In the genomic region with DNA sequence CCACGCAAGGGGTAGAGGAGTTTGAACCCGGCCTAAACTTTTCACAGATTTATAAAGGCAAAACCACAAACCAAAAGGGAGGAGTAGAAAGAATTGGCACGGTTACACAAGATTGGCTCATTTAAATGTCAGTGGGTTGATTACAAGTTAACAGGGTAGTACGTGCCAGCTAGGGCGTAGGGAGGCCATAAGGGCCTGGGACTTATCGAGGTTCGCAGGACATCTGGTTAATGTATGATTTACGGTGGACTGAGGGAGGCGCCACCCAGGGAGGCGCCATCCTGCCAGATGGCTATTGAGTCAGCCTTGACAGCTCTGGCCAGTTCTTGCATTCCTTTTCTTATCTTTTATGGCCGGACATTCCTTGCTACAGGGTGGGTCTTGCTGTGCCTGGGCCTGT, we compare ENCODE assay signal across 15 mouse cellular contexts. TPM values are rescaled to one million over a fixed set of nuclear protein-coding genes. Genes with fewer than 3 reads are reported as not detected.
A peak's percentile ranks its signal among the peaks of the same experiment; 100 is the strongest.
DNase-seq lines count a peak whose midpoint lies in the region; ATAC-seq lines count a peak whose summit lies in the region.
"Had no signal": no experiment of that assay in that cellular context is flagged by ENCODE, and none has a peak within 500 bp of the region (broad histone marks: within the 10 kb centered on the region; RNA-seq: fewer than 3 reads in every experiment).

No protein-coding gene starts in this region.

- 0 out of 2 replicates have a peak, but pooled peaks cover 4% of the 10 kb centered on the region for H3K9me3 ChIP-seq in forebrain, embryonic 12.5 days
- H3K9me3 ChIP-seq in hindbrain, embryonic 16.5 days (ENCODE audit: control insufficient read depth, low read length), result no peaks in the 10 kb centered on the region; the same call in 1 of the 2 replicates
- H3K9me3 ChIP-seq: embryonic facial prominence, embryonic 13.5 days; heart, embryonic 13.5 days; midbrain, embryonic 12.5 days had no signal

- H3K4me1 ChIP-seq in forebrain, embryonic 12.5 days, result no peaks in the 10 kb centered on the region
- no peaks in the 10 kb centered on the region for H3K4me1 ChIP-seq in hindbrain, embryonic 16.5 days (ENCODE audit: control insufficient read depth, insufficient read depth, low read depth, low read length)
- H3K4me1 ChIP-seq: embryonic facial prominence, embryonic 13.5 days; heart, embryonic 13.5 days; midbrain, embryonic 12.5 days had no signal

- no peak overlapping the region for H3K4me3 ChIP-seq in forebrain, embryonic 12.5 days (replicated peaks)
- no peak overlapping the region for H3K4me3 ChIP-seq in hindbrain, embryonic 16.5 days (ENCODE audit: low read length)
- H3K4me3 ChIP-seq: embryonic facial prominence, embryonic 13.5 days; heart, embryonic 13.5 days; midbrain, embryonic 12.5 days had no signal

- no peaks in the 10 kb centered on the region for H3K27me3 ChIP-seq in forebrain, embryonic 12.5 days
- no peaks in the 10 kb centered on the region for H3K27me3 ChIP-seq in hindbrain, embryonic 16.5 days (replicated peaks; ENCODE audit: control insufficient read depth, insufficient read depth, low read length)
- H3K27me3 ChIP-seq: embryonic facial prominence, embryonic 13.5 days; heart, embryonic 13.5 days; midbrain, embryonic 12.5 days had no signal

- peak; percentile 88 for ATAC-seq in cerebellum, adult (ENCODE audit: insufficient number of reproducible peaks, low FRiP score, low TSS enrichment)
- ATAC-seq in forebrain, embryonic 12.5 days (ENCODE audit: low FRiP score), result no peak
- ATAC-seq in hindbrain, embryonic 16.5 days, result no peak

- H3K9ac ChIP-seq in forebrain, embryonic 12.5 days, result no peak overlapping the region
- no peak overlapping the region for H3K9ac ChIP-seq in hindbrain, embryonic 16.5 days (ENCODE audit: low read depth, low read length)
- H3K9ac ChIP-seq: embryonic facial prominence, embryonic 13.5 days; heart, embryonic 13.5 days; midbrain, embryonic 12.5 days had no signal

- no peaks in the 10 kb centered on the region for H3K36me3 ChIP-seq in forebrain, embryonic 12.5 days (replicated peaks)
- no peaks in the 10 kb centered on the region for H3K36me3 ChIP-seq in hindbrain, embryonic 16.5 days (ENCODE audit: control insufficient read depth, insufficient read depth, low read length)
- H3K36me3 ChIP-seq: embryonic facial prominence, embryonic 13.5 days; heart, embryonic 13.5 days; midbrain, embryonic 12.5 days had no signal

- 90% methylated on average over 11 of the region's 11 CpGs for WGBS in forebrain, embryonic 12.5 days
- WGBS in hindbrain, embryonic 16.5 days, result 83% methylated on average over 11 of the region's 11 CpGs

- no peak overlapping the region for H3K4me2 ChIP-seq in forebrain, embryonic 12.5 days
- H3K4me2 ChIP-seq in hindbrain, embryonic 16.5 days (ENCODE audit: low read length), result no peak overlapping the region
- H3K4me2 ChIP-seq: embryonic facial prominence, embryonic 13.5 days; heart, embryonic 13.5 days; midbrain, embryonic 12.5 days had no signal

- no peak overlapping the region for H3K27ac ChIP-seq in forebrain, embryonic 12.5 days
- H3K27ac ChIP-seq in hindbrain, embryonic 16.5 days (ENCODE audit: low read depth, low read length), result no peak overlapping the region
- H3K27ac ChIP-seq: embryonic facial prominence, embryonic 13.5 days; heart, embryonic 13.5 days; midbrain, embryonic 12.5 days had no signal

- no peak for DNase-seq in cerebellum, postnatal 4 days (ENCODE audit: low spot score in 2 of 2)
- peak; percentile 53 for DNase-seq in MN1 (ENCODE audit: low spot score)
- DNase-seq in cerebellum, adult 9-10 months, result peak; percentile 84
- DNase-seq in kidney, postnatal 10 days, result peak; percentile 55
- DNase-seq in layer of hippocampus, adult 18-20 months (ENCODE audit: low spot score in 2 of 2), result no peak
- DNase-seq: B cell, adult 2 months; spleen, adult 18-20 months; thymus, adult 18-20 months had no signal

RNA-seq across cellular contexts. Expression of gene Plcxd3, which starts 18.9 kb away (rescaled TPM):
- polyA plus RNA-seq in forebrain, embryonic 12.5 days (2016; fragmentation: Nextera tagmentation; extraction: Ambion mirVana), result 24.3 and 29.7 TPM in 2 replicates
- 86.5 and 99.7 TPM in 2 replicates for polyA plus RNA-seq in hindbrain, embryonic 16.5 days (2015; fragmentation: Nextera tagmentation; extraction: Ambion mirVana)
- total RNA-seq in layer of hippocampus, adult 18-20 months (2021), result 10 to 100 TPM; 23.3 to 25.2 TPM
- total RNA-seq: neutrophil, adult 5-6 weeks had no signal

Comparison
In these comparisons a context has a peak if more than half of its experiments do, and no peak if none do; other contexts are left out.
1. DNase-seq: peak in MN1 (single experiment), cerebellum, adult 9-10 months (single experiment) and kidney, postnatal 10 days (single experiment); none in cerebellum, postnatal 4 days (0 of 2) and layer of hippocampus, adult 18-20 months (0 of 2).